9 mouse cellular contexts compared by ENCODE assay signal in the genomic region with DNA sequence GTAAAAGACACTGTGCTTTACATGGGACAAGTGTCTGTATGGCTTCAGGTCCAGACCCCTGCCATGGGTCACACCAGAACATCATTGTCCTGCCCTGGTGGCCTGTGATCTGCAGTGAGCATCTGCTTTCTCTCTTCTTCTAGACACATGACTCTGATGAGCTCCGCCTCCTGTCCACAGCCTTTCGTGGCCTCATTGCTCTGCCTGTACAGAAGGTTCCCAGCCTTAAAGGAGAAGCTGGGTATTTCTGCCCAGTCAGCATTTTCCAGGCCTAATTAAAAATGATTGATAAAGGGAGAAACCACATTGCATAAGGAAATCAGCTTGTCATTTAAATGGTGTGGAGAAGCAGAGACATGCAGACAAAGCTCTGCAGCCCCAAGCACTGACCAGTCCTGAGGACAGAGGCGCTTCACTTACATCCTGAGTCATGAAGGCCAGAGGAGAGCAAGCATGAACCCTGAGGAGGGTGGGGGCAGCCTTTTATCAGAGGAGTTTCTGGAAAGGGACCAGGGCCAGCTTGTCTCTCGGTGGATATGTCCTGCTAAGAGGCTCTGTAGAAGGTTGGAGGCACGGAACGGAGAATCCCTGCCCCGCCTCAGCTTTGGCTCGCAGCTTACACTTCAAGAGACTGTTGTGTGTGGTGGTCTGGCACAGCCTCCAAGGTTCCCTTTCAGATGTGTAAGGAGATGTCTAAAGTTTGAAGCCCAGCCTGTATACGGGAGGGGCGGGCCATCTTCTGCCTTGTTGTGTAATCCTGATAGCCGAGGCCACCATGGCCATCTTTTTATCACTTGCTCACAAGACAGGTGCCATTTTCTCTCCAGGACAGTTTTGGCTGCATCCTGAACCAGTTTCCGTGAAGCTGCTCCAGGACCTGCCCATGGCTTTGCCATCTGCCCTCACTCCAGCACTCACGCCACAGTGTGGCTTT.
A peak's percentile ranks its signal among the peaks of the same experiment; 100 is the strongest.
DNase-seq lines count a peak whose midpoint lies in the region; ATAC-seq and TF ChIP-seq lines count a peak whose summit lies in the region.
"Had no signal": no experiment of that assay in that cellular context is flagged by ENCODE, and none has a peak within 500 bp of the region (broad histone marks: within the 10 kb centered on the region; RNA-seq: fewer than 3 reads in every experiment).

No protein-coding gene starts in this region.

- no peaks in the 10 kb centered on the region; the same call in 1 of the 2 replicates for H3K79me2 ChIP-seq in liver, adult 2 months (ENCODE audit: control insufficient read depth, insufficient read depth, low read length)

- TF ChIP-seq CTCF in kidney, postnatal 0 days (IDR thresholded peaks at IDR 0.05; ENCODE audit: low read depth), result no peak
- TF ChIP-seq CTCF in bone marrow macrophage, adult 2 months (IDR thresholded peaks at IDR 0.05; ENCODE audit: low read depth, low read length), result no peak
- no peak for TF ChIP-seq CTCF in liver, adult 2 months (IDR thresholded peaks at IDR 0.05; ENCODE audit: low read depth, low read length)

- ATAC-seq in kidney, postnatal 0 days (replicated peaks; ENCODE audit: low FRiP score, low read depth), result 0 out of 2 replicates have a peak, but pooled peaks have one; percentile 42
- ATAC-seq in forebrain, embryonic 12.5 days (ENCODE audit: low FRiP score), result 0 out of 2 replicates have a peak, but pooled peaks have one; percentile 25

- WGBS in kidney, postnatal 0 days, result 60% methylated on average over 13 of the region's 13 CpGs
- 72% methylated on average over 13 of the region's 13 CpGs for WGBS in forebrain, embryonic 12.5 days
- WGBS in liver, adult 2 months, result 77% methylated on average over 13 of the region's 13 CpGs

- H3K9ac ChIP-seq in kidney, postnatal 0 days (ENCODE audit: low read depth, low read length), result no peak overlapping the region
- no peak overlapping the region for H3K9ac ChIP-seq in forebrain, embryonic 12.5 days
- no peak overlapping the region for H3K9ac ChIP-seq in liver, adult 2 months (ENCODE audit: low read depth, low read length)

- peaks cover 9% of the 10 kb centered on the region for H3K4me1 ChIP-seq in kidney, postnatal 0 days (replicated peaks; ENCODE audit: insufficient read depth, low read length)
- peaks cover 41% of the 10 kb centered on the region for H3K4me1 ChIP-seq in bone marrow macrophage, adult 2 months (ENCODE audit: control insufficient read depth, insufficient read depth, low read length)
- peaks cover 66% of the 10 kb centered on the region for H3K4me1 ChIP-seq in forebrain, embryonic 12.5 days
- no peaks in the 10 kb centered on the region for H3K4me1 ChIP-seq in liver, adult 2 months (ENCODE audit: control insufficient read depth, insufficient read depth, low read length)

- no peak overlapping the region for H3K4me3 ChIP-seq in kidney, postnatal 0 days (replicated peaks; ENCODE audit: low read depth, low read length)
- H3K4me3 ChIP-seq in bone marrow macrophage, adult 2 months (ENCODE audit: insufficient read depth, low read length), result no peak overlapping the region
- H3K4me3 ChIP-seq in forebrain, embryonic 12.5 days (replicated peaks), result no peak overlapping the region
- H3K4me3 ChIP-seq in liver, adult 2 months (ENCODE audit: insufficient read depth, low read depth, low read length), result no peak overlapping the region
- H3K4me3 ChIP-seq: myocyte had no signal

- no peak for TF ChIP-seq POLR2A in bone marrow macrophage, adult 2 months (IDR thresholded peaks at IDR 0.05; ENCODE audit: borderline replicate concordance, low read depth, low read length)
- TF ChIP-seq POLR2A in liver, adult 2 months (IDR thresholded peaks at IDR 0.05; ENCODE audit: extremely low read depth, insufficient read depth, low read length), result no peak

- no peaks in the 10 kb centered on the region for H3K9me3 ChIP-seq in kidney, postnatal 0 days (replicated peaks; ENCODE audit: low read length)
- H3K9me3 ChIP-seq in forebrain, embryonic 12.5 days, result no peaks in the 10 kb centered on the region

- no peaks in the 10 kb centered on the region for H3K36me3 ChIP-seq in kidney, postnatal 0 days (ENCODE audit: insufficient read depth, low read length)
- no peaks in the 10 kb centered on the region for H3K36me3 ChIP-seq in forebrain, embryonic 12.5 days (replicated peaks)
- H3K36me3 ChIP-seq in liver, adult 2 months (ENCODE audit: control insufficient read depth, insufficient read depth, low read length), result no peaks in the 10 kb centered on the region

- no peak overlapping the region for H3K4me2 ChIP-seq in kidney, postnatal 0 days (ENCODE audit: low read length)
- no peak overlapping the region for H3K4me2 ChIP-seq in forebrain, embryonic 12.5 days

- H3K27me3 ChIP-seq in kidney, postnatal 0 days (ENCODE audit: insufficient read depth, low read length), result no peaks in the 10 kb centered on the region
- no peaks in the 10 kb centered on the region for H3K27me3 ChIP-seq in forebrain, embryonic 12.5 days
- H3K27me3 ChIP-seq in liver, adult 2 months (ENCODE audit: control insufficient read depth, insufficient read depth, low read length), result no peaks in the 10 kb centered on the region

- DNase-seq in kidney, postnatal 0 days (ENCODE audit: low spot score), result peak; percentile 65
- no peak for DNase-seq in kidney, adult 8-10 months
- DNase-seq in liver, adult 2 months (ENCODE audit: extremely low read depth, low read depth, low spot score), result peak; percentile 20
- DNase-seq in retina, embryonic 14.5 days (ENCODE audit: low spot score), result peak; percentile 70
- no peak for DNase-seq in frontal cortex, postnatal 10 days (ENCODE audit: low spot score in 2 of 2)
- DNase-seq in gastrocnemius, postnatal 10 days, result no peak

- 0 out of 2 replicates have a peak overlapping the region, but pooled peaks have one; percentile 19 for H3K27ac ChIP-seq in kidney, postnatal 0 days
- peak overlapping the region; percentile 52 for H3K27ac ChIP-seq in bone marrow macrophage, adult 2 months (ENCODE audit: insufficient read depth, low read depth, low read length)
- H3K27ac ChIP-seq in forebrain, embryonic 12.5 days, result peak overlapping the region; percentile 33
- no peak overlapping the region for H3K27ac ChIP-seq in liver, adult 2 months (replicated peaks; ENCODE audit: insufficient read depth, low read depth, low read length)

Comparison
In these comparisons a context has a peak if more than half of its experiments do, and no peak if none do; other contexts are left out.
1. DNase-seq: peak in kidney, postnatal 0 days (single experiment), liver, adult 2 months (single experiment) and retina, embryonic 14.5 days (single experiment); none in kidney, adult 8-10 months (0 of 2), frontal cortex, postnatal 10 days (0 of 2) and gastrocnemius, postnatal 10 days (single experiment).